Mouse (Mus musculus): ENCODE data around the gene Camsap3.

DNA sequence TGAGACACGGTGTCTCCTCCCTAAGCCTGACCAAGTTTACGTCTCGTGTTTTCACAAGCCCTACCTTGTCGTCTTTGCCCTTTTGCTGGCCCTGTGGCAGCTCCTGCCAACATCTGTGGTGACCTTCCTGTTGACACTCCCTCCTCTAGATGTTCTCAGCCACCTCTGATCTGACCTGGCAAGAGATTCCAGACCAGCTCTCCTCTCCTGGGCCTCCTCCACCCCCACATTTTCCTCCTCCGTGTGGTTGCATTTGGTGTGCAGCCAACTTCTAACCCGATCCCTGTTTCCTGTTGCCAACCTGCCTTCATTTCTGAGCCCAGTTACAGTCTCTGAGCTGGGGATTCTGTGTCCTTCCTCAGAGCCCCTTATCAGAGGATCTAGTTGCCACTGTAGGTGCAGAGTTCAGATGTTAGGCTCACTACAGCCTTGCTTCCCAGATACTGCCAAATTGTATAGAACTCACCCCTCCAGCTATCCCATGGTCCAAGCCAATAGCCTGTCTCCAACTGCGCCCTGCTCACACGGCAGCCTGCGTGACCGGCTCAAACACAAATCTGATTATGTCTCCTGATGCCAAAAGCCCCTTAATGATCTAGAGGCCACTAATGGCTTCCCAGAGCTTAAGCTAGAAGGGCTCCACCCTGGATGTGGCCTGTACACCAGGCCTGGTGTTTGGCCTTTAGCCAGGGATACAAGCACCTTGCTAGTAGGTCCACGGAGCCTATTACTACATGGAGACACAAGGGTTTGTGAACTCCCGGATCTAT, 22.1 kb downstream of the Camsap3 start:
- TF ChIP-seq CTCF (IDR thresholded peaks at IDR 0.05; ENCODE audit: control insufficient read depth, insufficient read depth, insufficient read length) (no peak), MAX (IDR thresholded peaks at IDR 0.05) (no peak), CEBPB (IDR thresholded peaks at IDR 0.05; ENCODE audit: low read depth) (no peak), USF1 (IDR thresholded peaks at IDR 0.05; ENCODE audit: low read depth) (no peak), MYOG (IDR thresholded peaks at IDR 0.05; ENCODE audit: control insufficient read depth, extremely low read depth, insufficient read length) (no peak), MYOD1 (IDR thresholded peaks at IDR 0.05; ENCODE audit: control insufficient read depth, insufficient read length, low read depth) (no peak)
